Mouse (Mus musculus) liver (tissue): ENCODE measurements around the gene Try4.
"Not testable (repeated sequence)": the region's sequence is repeated elsewhere in the genome, so short reads cannot be mapped to it uniquely, and the experiment has no call there.

Experiments
- DNase-seq: peaks from one replicate; pipeline ENCODE4 v3.0.0-alpha.2; 2020; ENCODE audit warnings: mixed read lengths

Try4 gene

GRCm38 (mm10) chr6:41301969-41302368, at the start of gene Try4:
Gene Try4, plus strand, starts transcription at chr6:41302269.
- no peak for DNase-seq

- DNase-seq: not testable (repeated sequence)
These were observed 48.8 kb upstream of the Try4 start for GRCm38 (mm10) chr6:41253314-41253713.

- DNase-seq: no peak
These were observed 45.6 kb upstream of the Try4 start for GRCm38 (mm10) chr6:41256424-41256823.

GRCm38 (mm10) chr6:41257432-41257831, 44.6 kb upstream of the Try4 start:
- no peak for DNase-seq

GRCm38 (mm10) chr6:41262796-41263195, 39.3 kb upstream of the Try4 start:
- DNase-seq: no peak

GRCm38 (mm10) chr6:41266140-41266539, 35.9 kb upstream of the Try4 start:
- no peak for DNase-seq

GRCm38 (mm10) chr6:41298255-41298654, 3.8 kb upstream of the Try4 start:
- no peak for DNase-seq

- not testable (repeated sequence) for DNase-seq
These were observed 14.7 kb downstream of the Try4 start, which contains the start of gene Try5 for GRCm38 (mm10) chr6:41316741-41317140. Gene Try5, minus strand, starts transcription at chr6:41316841.

GRCm38 (mm10) chr6:41353932-41354331, 51.9 kb downstream of the Try4 start, which contains the start of gene Try10:
Gene Try10, plus strand, starts transcription at chr6:41354105.
- DNase-seq: no peak
